Mouse (Mus musculus): Measurements from ENCODE around the gene Sft2d1. TPM values are rescaled to one million over a fixed set of nuclear protein-coding genes. Genes with fewer than 3 reads are reported as not detected.

Sft2d1 gene
- total and polyA plus RNA-seq, 3 experiments = 23.7 to 64.1 (median 29.1) TPM

- Histone ChIP-seq H3K27me3 (ENCODE audit: insufficient read depth, low read length) (peaks cover 18% of the 10 kb centered on the region), H3K36me3 (replicated peaks) (no peaks in the 10 kb centered on the region)
- no peak for ATAC-seq (ENCODE audit: extremely low read depth, insufficient number of reproducible peaks, low FRiP score, poor library complexity, severe bottlenecking)
Observed at GRCm38 (mm10) chr17:8347765-8348285, 36.9 kb downstream of the Sft2d1 start.

GRCm38 (mm10) chr17:8348941-8349340, 38.0 kb downstream of the Sft2d1 start:
- H3K4me3 ChIP-seq (ENCODE audit: low read depth, low read length) = no peak overlapping the region
- H3K27me3 ChIP-seq (ENCODE audit: insufficient read depth, low read length) = peaks cover 14% of the 10 kb centered on the region
- ATAC-seq (ENCODE audit: extremely low read depth, insufficient number of reproducible peaks, low FRiP score, poor library complexity, severe bottlenecking) (no peak), DNase-seq (ENCODE audit: low spot score) (no peak)
- H3K4me1 ChIP-seq (ENCODE audit: insufficient read depth, low read depth, low read length) = no peaks in the 10 kb centered on the region
- H3K9me3 ChIP-seq (replicated peaks) = no peaks in the 10 kb centered on the region
- no peaks in the 10 kb centered on the region for H3K36me3 ChIP-seq (replicated peaks)
- TF ChIP-seq GATA1 (IDR thresholded peaks at IDR 0.05; ENCODE audit: borderline replicate concordance, low read length) = no peak
- TF ChIP-seq POLR2AphosphoS5 (IDR thresholded peaks at IDR 0.05; ENCODE audit: insufficient replicate concordance, low read depth, low read length) = no peak
- TF ChIP-seq TAL1 (conservative IDR thresholded peaks at IDR 0.05; ENCODE audit: low read depth, low read length) = no peak
- TF ChIP-seq CTCF (IDR thresholded peaks at IDR 0.05; ENCODE audit: low read depth, low read length) = no peak
- TF ChIP-seq GATA2 (IDR thresholded peaks at IDR 0.05; ENCODE audit: borderline replicate concordance, low read depth, low read length) = no peak

More at GRCm38 (mm10) chr17:8347765-8348285, 36.9 kb downstream of the Sft2d1 start:
- Histone ChIP-seq H3K9me3 (replicated peaks) (no peaks in the 10 kb centered on the region), H3K4me3 (ENCODE audit: low read depth, low read length) (no peak overlapping the region), H3K4me1 (ENCODE audit: insufficient read depth, low read depth, low read length) (no peaks in the 10 kb centered on the region)
- TF ChIP-seq GATA2 (IDR thresholded peaks at IDR 0.05; ENCODE audit: borderline replicate concordance, low read depth, low read length) (no peak), CTCF (IDR thresholded peaks at IDR 0.05; ENCODE audit: low read depth, low read length) (no peak), POLR2AphosphoS5 (IDR thresholded peaks at IDR 0.05; ENCODE audit: insufficient replicate concordance, low read depth, low read length) (no peak), GATA1 (IDR thresholded peaks at IDR 0.05; ENCODE audit: borderline replicate concordance, low read length) (no peak), TAL1 (conservative IDR thresholded peaks at IDR 0.05; ENCODE audit: low read depth, low read length) (no peak)
- DNase-seq (ENCODE audit: low spot score) = no peak

GRCm38 (mm10) chr17:8351088-8351487, 40.2 kb downstream of the Sft2d1 start:
- H3K4me3 ChIP-seq (ENCODE audit: low read depth, low read length) = no peak overlapping the region
- peaks cover 20% of the 10 kb centered on the region for H3K27me3 ChIP-seq (ENCODE audit: insufficient read depth, low read length)
- DNase-seq (ENCODE audit: low spot score) (no peak), ATAC-seq (ENCODE audit: extremely low read depth, insufficient number of reproducible peaks, low FRiP score, poor library complexity, severe bottlenecking) (no peak)
- H3K4me1 ChIP-seq (ENCODE audit: insufficient read depth, low read depth, low read length) = no peaks in the 10 kb centered on the region
- no peaks in the 10 kb centered on the region for H3K9me3 ChIP-seq (replicated peaks)
- TF ChIP-seq POLR2AphosphoS5 (IDR thresholded peaks at IDR 0.05; ENCODE audit: insufficient replicate concordance, low read depth, low read length) = no peak
- no peak for TF ChIP-seq GATA1 (IDR thresholded peaks at IDR 0.05; ENCODE audit: borderline replicate concordance, low read length)
- no peak for TF ChIP-seq CTCF (IDR thresholded peaks at IDR 0.05; ENCODE audit: low read depth, low read length)
- TF ChIP-seq GATA2 (IDR thresholded peaks at IDR 0.05; ENCODE audit: borderline replicate concordance, low read depth, low read length) = no peak
- no peak for TF ChIP-seq TAL1 (conservative IDR thresholded peaks at IDR 0.05; ENCODE audit: low read depth, low read length)
- H3K36me3 ChIP-seq (replicated peaks) = no peaks in the 10 kb centered on the region

- Histone ChIP-seq H3K27me3 (ENCODE audit: insufficient read depth, low read length) (peaks cover 19% of the 10 kb centered on the region), H3K36me3 (replicated peaks) (no peaks in the 10 kb centered on the region), H3K4me3 (ENCODE audit: low read depth, low read length) (no peak within 1 kb of the TSS), H3K4me1 (ENCODE audit: insufficient read depth, low read depth, low read length) (no peaks in the 10 kb centered on the region), H3K9me3 (replicated peaks) (no peaks in the 10 kb centered on the region)
- DNase-seq (ENCODE audit: low spot score) (no peak), ATAC-seq (ENCODE audit: extremely low read depth, insufficient number of reproducible peaks, low FRiP score, poor library complexity, severe bottlenecking) (no peak)
- no peak for TF ChIP-seq CTCF (IDR thresholded peaks at IDR 0.05; ENCODE audit: low read depth, low read length)
Observed at GRCm38 (mm10) chr17:8355692-8356091, 44.8 kb downstream of the Sft2d1 start, which contains the start of gene T2. T2 (plus strand) TSS chr17:8355992.

- H3K36me3 ChIP-seq (replicated peaks) = no peaks in the 10 kb centered on the region
Observed at GRCm38 (mm10) chr17:8357498-8357897, 46.6 kb downstream of the Sft2d1 start.

GRCm38 (mm10) chr17:8360876-8361275, 50.0 kb downstream of the Sft2d1 start:
- no peak for DNase-seq (ENCODE audit: low spot score)
- no peaks in the 10 kb centered on the region for H3K9me3 ChIP-seq (replicated peaks)
- peaks cover 17% of the 10 kb centered on the region for H3K27me3 ChIP-seq (ENCODE audit: insufficient read depth, low read length)
- no peak for ATAC-seq (ENCODE audit: extremely low read depth, insufficient number of reproducible peaks, low FRiP score, poor library complexity, severe bottlenecking)
- TF ChIP-seq GATA2 (IDR thresholded peaks at IDR 0.05; ENCODE audit: borderline replicate concordance, low read depth, low read length) (no peak), TAL1 (conservative IDR thresholded peaks at IDR 0.05; ENCODE audit: low read depth, low read length) (no peak), GATA1 (IDR thresholded peaks at IDR 0.05; ENCODE audit: borderline replicate concordance, low read length) (no peak), POLR2AphosphoS5 (IDR thresholded peaks at IDR 0.05; ENCODE audit: insufficient replicate concordance, low read depth, low read length) (no peak), CTCF (IDR thresholded peaks at IDR 0.05; ENCODE audit: low read depth, low read length) (no peak)
- H3K4me3 ChIP-seq (ENCODE audit: low read depth, low read length) = no peak overlapping the region
- H3K36me3 ChIP-seq (replicated peaks) = no peaks in the 10 kb centered on the region
- no peaks in the 10 kb centered on the region for H3K4me1 ChIP-seq (ENCODE audit: insufficient read depth, low read depth, low read length)

More at GRCm38 (mm10) chr17:8357498-8357897, 46.6 kb downstream of the Sft2d1 start:
- no peaks in the 10 kb centered on the region for H3K9me3 ChIP-seq (replicated peaks)
- H3K27me3 ChIP-seq (ENCODE audit: insufficient read depth, low read length) = peaks cover 17% of the 10 kb centered on the region
- ATAC-seq (ENCODE audit: extremely low read depth, insufficient number of reproducible peaks, low FRiP score, poor library complexity, severe bottlenecking) (no peak), DNase-seq (ENCODE audit: low spot score) (no peak)
- TF ChIP-seq GATA2 (IDR thresholded peaks at IDR 0.05; ENCODE audit: borderline replicate concordance, low read depth, low read length) (no peak), TAL1 (conservative IDR thresholded peaks at IDR 0.05; ENCODE audit: low read depth, low read length) (no peak), CTCF (IDR thresholded peaks at IDR 0.05; ENCODE audit: low read depth, low read length) (no peak), GATA1 (IDR thresholded peaks at IDR 0.05; ENCODE audit: borderline replicate concordance, low read length) (no peak), POLR2AphosphoS5 (IDR thresholded peaks at IDR 0.05; ENCODE audit: insufficient replicate concordance, low read depth, low read length) (no peak)
- H3K4me1 ChIP-seq (ENCODE audit: insufficient read depth, low read depth, low read length) = no peaks in the 10 kb centered on the region
- H3K4me3 ChIP-seq (ENCODE audit: low read depth, low read length) = no peak overlapping the region
